Mouse (Mus musculus) bone marrow macrophage, adult 2 months (primary cell): Measurements from ENCODE around the gene Zfp874a.
"Not testable (repeated sequence)": the region's sequence is repeated elsewhere in the genome, so short reads cannot be mapped to it uniquely, and the experiment has no call there.

Experiments used
- CTCF ChIP-seq: IDR thresholded peaks from 2 replicates; pipeline ENCODE4 v1.5.1; 2012; ENCODE audit warnings: low read depth, mild to moderate bottlenecking, low read length, moderate library complexity
- POLR2A ChIP-seq: IDR thresholded peaks from 2 replicates; pipeline ENCODE4 v1.6.1; 2012; ENCODE audit warnings: mild to moderate bottlenecking, low read depth, low read length, borderline replicate concordance

DNA sequence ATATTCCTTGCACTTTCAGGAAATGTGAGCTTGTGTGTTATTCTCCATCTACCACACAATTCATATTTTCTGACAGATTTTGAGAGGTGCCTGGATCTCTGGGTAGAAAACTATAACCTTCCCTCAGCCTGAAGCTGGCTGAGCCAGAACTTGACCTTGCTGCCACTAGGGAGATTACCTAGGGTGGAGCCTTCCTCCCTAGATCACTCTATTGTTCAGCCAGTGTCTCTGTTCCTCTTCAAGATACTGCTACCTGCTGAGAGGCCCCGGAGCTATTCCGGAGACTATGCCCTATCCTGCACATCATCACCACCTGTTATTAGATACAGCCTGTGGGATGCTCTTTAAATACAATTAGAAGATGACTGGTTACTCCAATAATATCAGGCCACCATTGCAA lies 28.9 kb downstream of the Zfp874a start:
- TF ChIP-seq CTCF, POLR2A: not testable (repeated sequence)
